Mouse (Mus musculus) skeletal muscle tissue, adult 2 months (tissue): ENCODE results near the gene Wbp1.

Source experiments
- DNase-seq: peaks from one replicate; pipeline ENCODE4 v3.0.0-alpha.2; 2012; ENCODE audit warnings: low read depth, low spot score

Gene Wbp1

DNA sequence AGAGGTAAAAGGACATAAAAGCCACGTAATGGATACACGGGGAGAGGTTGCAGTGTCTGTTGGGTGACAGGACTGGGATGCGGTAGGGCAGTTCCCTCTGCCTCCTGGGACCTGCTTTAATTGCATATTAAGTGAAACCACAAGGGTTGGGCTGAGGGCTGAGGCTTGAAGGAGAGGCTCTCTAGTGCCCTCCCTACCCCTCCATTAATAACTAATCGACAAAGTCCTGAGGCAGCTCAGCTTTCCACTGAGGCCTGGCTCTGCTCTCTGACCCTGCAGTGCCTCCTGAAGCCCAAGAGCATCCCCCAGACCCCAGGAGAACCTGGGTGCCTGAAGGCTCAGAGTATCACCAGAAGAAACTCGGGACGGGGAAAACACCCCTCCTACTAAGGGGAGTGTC, 36.9 kb downstream of the Wbp1 start:
- DNase-seq, result no peak

DNA sequence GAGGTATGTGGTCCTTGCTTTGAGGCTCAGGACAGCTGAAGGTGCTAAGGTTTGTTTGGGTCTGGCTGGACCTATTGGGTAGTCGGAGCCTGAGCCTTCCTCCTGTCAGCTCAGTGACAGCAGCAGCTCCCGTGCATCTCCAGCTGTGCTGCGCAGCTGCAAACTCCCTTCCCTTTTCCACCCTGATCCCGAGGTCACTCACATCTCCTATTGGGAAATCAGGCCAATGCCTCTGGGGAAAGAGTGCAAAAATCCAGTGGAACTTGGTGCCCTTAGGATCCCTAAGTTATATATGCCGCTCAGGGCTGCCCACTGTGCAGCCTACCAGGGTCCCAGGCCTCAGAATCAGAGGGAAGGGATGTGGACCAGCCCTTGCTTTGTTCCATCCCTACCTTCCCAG, 37.9 kb downstream of the Wbp1 start:
- DNase-seq, result no peak

DNA sequence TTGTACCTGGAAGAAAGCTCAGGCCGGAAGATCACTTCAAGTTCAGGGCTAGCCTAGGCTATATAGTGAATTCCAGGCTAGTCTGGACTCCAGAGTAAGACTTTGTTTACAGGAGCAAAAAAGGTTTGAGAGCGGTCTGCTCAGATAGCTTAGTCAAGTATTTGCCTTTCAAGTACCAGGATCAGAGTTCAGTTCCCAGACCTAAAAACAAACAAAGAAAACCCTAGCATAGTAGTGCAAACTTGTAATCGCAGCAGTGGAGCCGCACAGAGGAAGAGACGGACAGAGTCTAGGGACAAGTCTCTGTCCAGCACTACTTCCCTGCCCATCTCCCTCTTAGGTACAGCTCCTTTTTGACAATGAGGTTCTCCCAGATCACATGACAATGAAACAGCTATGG, 41.1 kb downstream of the Wbp1 start:
- DNase-seq, result no peak

DNA sequence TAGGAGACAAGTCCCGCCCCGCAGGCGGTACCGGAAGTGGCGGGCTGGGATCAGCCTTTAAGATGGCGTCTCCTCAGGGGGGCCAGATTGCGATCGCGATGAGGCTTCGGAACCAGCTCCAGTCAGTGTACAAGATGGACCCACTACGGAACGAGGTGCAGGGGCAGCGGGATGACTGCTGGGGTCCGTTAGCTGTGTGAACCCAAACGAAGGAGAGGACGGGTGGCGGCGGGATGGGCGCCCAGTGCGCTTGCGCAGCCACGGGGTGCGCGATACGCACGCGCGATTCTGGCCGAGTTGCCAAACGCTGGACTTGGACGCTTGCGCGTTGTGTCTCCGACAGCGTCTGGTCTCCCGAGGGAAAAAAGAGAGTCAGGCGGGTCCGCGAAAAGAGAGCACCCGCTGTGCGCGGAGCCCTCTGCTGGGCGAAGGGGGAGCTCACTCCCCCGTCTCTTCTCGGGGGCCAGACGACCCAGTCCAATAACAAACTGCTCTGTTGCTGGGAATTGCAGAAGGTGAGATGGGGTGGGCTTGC, 43.0 kb downstream of the Wbp1 start:
- DNase-seq, result peak; percentile 98

DNA sequence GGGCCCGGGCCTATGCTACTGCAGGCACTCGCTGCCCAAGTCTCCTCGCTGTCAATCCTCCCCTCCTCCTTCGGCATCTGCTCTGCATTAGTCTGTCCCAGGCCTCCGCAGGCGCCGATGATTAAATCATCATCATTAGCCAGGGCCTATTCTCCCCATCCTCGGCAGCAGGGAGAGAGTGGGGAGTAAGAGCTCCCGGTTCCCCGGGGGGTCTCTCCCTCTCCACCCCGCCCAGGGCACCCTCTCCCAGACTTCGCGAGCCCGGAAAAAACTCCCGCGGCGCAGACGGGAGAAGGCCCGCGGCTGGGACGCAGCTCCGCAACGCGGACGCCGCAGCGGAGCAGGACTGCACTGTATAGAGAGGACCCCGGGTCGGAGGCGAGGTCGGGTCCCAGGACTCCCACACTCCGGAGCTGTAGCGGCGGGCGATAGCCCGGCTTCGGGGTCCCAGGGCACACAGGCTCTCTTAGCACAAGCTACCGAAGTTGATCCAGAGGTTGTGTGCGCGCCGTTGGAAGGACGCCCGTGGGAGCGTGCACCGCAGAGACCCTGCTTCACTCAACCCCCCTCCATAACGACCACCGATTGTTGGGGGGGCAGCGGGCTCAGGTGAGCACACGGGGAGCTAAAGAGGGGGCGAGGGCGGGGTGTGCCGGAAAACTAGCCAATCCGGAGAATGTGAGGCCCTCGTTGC, 43.6 kb downstream of the Wbp1 start, which contains the start of gene Pcgf1:
Gene Pcgf1 (plus strand): TSS at position 240 of the 694 bp plus-strand sequence.
- peak; percentile 14 for DNase-seq

DNA sequence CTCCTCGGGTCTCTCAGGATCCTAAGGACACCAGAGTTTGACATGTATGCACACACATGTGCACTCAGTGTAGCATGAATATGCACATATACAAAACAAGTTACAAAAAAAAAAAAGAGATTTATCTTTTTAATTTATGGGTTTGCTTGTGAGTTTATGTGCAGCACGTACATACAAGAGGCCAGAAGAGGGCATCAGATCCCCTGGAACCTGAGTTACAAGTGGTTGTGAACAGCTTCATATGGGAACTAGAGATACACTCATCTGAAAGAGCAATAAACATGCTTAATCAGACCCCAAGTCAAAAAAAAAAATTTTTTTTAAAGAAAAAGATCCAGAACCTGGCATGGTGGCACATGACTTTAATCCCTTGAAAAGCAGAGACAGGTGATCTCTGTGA, 46.4 kb downstream of the Wbp1 start:
- DNase-seq, result no peak

DNA sequence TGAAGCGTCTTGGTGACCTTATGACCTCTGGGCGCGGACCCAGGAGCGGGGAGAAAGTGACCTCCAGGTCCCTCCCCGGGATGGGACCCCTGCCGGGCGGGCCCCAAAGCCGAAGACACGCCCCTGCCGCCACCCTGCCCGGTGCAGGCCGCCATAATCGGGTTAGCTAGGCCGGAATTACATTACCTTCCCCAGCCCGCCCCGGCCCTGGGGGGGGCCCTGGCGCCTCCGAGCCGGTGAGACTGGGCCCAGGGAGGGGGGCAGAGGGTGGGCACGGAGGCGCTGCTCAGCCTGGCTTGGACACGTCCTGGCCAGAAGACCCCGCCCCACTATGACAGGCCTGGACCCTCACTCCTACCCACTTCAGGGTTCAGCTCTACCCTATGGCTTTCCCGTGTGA, 50.1 kb downstream of the Wbp1 start:
- DNase-seq, result no peak

DNA sequence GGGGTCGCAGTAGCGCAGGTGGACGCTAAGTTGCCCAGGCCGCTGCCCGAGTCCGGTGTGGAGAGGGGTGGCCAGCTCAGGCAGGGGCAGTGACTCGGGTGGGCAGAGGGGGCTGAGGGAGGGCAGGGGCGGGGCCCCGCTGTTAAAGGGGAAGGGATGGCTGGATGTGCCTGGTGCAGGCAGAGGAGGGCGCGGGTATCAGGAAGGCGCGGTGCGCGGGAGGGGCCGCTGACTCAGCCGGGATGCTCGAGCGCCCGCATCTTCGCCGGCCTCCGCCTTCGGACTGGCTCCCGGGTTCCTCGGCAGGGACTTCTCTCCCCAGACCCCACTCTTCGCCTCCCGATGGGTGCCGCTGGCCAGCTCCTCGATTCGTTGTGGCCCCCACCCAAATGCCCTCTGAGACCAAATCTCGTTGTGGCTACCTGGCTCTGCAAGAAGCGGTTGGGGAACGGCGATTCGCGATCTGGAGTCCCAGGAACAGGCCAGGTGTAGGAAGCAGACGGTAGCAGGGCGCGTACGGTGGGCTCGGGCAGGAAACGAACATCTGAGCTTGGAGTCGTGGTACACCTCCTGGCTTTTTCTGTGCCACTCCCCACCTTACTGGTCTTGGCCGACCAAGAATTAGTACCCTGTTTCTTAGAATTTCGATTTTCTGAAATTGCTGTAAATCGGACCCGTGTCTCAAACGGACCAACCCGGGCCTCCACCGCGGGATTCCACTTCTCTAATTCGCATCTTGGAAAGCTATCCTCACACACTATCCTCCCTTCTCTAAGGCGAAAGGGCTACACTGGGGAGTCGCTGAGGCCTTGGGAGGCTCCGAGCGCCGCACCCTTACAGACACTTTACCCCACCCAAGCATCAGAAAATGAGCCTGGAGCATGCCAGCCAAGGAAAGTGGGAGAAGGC, 50.8 kb downstream of the Wbp1 start:
- DNase-seq, result no peak

DNA sequence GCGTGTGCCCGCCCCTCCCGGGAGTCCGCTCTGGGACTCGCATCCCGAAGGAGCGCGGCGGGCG, 51.3 kb downstream of the Wbp1 start, which contains the start of gene Tlx2:
Gene Tlx2 (minus strand): TSS at position 47 of the 64 bp plus-strand sequence.
- DNase-seq, result no peak

DNA sequence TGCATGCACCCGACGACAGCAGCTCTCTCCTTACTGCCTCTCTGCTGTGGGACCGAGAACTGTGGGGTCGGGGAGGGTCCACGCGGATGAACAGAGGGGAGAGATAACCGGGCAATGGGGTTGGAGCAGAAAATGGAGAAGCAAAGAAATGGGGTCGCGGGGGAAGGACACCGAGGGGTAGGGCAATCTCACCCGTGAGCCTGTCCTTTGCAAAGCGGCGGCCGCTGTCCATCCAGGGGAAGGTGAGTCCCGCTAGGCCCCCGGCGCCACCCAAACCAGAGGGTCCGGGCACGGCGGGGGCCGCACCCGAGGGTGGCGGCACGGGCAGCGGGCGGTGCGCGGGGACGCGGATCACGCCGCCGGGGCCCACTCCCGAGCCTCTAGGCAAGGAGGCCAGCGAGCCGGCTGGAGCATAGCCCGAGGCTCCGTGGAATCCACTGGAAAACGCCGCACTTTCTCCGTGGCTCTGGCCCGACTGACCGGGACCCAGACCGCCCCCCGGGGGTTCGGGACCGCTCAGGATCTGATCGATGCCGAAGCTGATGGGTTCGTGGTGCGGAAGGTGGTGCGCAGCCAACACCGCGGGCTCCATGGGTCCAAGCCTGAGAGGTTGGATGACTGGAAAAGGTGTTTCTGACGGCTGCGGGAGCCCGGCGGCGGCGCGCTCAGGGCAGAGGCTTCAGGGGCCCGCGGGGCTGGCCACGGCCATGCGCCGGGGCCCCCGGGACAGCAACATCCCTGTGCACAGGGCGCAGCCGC, 51.7 kb downstream of the Wbp1 start:
- no peak for DNase-seq
